21 mouse cellular contexts compared by ENCODE assay signal in genomic region chr8:61909313-61909712, GRCm38 (mm10). TPM values are rescaled to one million over a fixed set of nuclear protein-coding genes. Genes with fewer than 3 reads are reported as not detected.
DNase-seq lines count a peak whose midpoint lies in the region; ATAC-seq and TF ChIP-seq lines count a peak whose summit lies in the region.
"Had no signal": no experiment of that assay in that cellular context is flagged by ENCODE, and none has a peak within 500 bp of the region (broad histone marks: within the 10 kb centered on the region; RNA-seq: fewer than 3 reads in every experiment).

No protein-coding gene starts in this region.

- H3K36me3 ChIP-seq in heart, embryonic 12.5 days = no peaks in the 10 kb centered on the region
- no peaks in the 10 kb centered on the region for H3K36me3 ChIP-seq in heart, embryonic 15.5 days
- no peaks in the 10 kb centered on the region for H3K36me3 ChIP-seq in myocyte (ENCODE audit: control insufficient read depth, insufficient read depth)
- no peaks in the 10 kb centered on the region for H3K36me3 ChIP-seq in forebrain, embryonic 16.5 days (ENCODE audit: control insufficient read depth, insufficient read depth)
- H3K36me3 ChIP-seq: embryonic facial prominence, embryonic 12.5 days; hindbrain, embryonic 13.5 days; liver, embryonic 13.5 days; lung, embryonic 15.5 days; midbrain, embryonic 15.5 days; neural tube, embryonic 15.5 days had no signal

- H3K27ac ChIP-seq in heart, embryonic 12.5 days (ENCODE audit: poor library complexity, severe bottlenecking) = peak overlapping the region; percentile 87
- peak overlapping the region; percentile 81 for H3K27ac ChIP-seq in bone marrow macrophage, adult 2 months (ENCODE audit: insufficient read depth, low read depth, low read length)
- peak overlapping the region; percentile 90 for H3K27ac ChIP-seq in heart, embryonic 15.5 days
- H3K27ac ChIP-seq in forebrain, embryonic 16.5 days (ENCODE audit: low read length) = no peak overlapping the region
- H3K27ac ChIP-seq: embryonic facial prominence, embryonic 12.5 days; hindbrain, embryonic 13.5 days; liver, embryonic 13.5 days; lung, embryonic 15.5 days; midbrain, embryonic 15.5 days; neural tube, embryonic 15.5 days had no signal

- no peak for TF ChIP-seq CTCF in bone marrow macrophage, adult 2 months (IDR thresholded peaks at IDR 0.05; ENCODE audit: low read depth, low read length)

- intact Hi-C loops in heart, postnatal 14 days (cut with DNase I) = no loop called here
- intact Hi-C loops in left cerebral cortex, postnatal 10 days (cut with DNase I) = no loop called here

- H3K4me1 ChIP-seq in heart, embryonic 12.5 days (replicated peaks) = peaks cover 24% of the 10 kb centered on the region
- H3K4me1 ChIP-seq in bone marrow macrophage, adult 2 months (ENCODE audit: control insufficient read depth, insufficient read depth, low read length) = peaks cover 37% of the 10 kb centered on the region
- peaks cover 28% of the 10 kb centered on the region for H3K4me1 ChIP-seq in heart, embryonic 15.5 days (replicated peaks)
- H3K4me1 ChIP-seq in forebrain, embryonic 16.5 days (replicated peaks; ENCODE audit: control insufficient read depth, insufficient read depth, low read length) = no peaks in the 10 kb centered on the region
- H3K4me1 ChIP-seq: embryonic facial prominence, embryonic 12.5 days; hindbrain, embryonic 13.5 days; liver, embryonic 13.5 days; midbrain, embryonic 15.5 days; neural tube, embryonic 15.5 days had no signal

- H3K4me3 ChIP-seq in heart, embryonic 12.5 days = no peak overlapping the region
- no peak overlapping the region for H3K4me3 ChIP-seq in bone marrow macrophage, adult 2 months (ENCODE audit: insufficient read depth, low read length)
- H3K4me3 ChIP-seq in heart, embryonic 15.5 days = no peak overlapping the region
- H3K4me3 ChIP-seq in myocyte = no peak overlapping the region
- no peak overlapping the region for H3K4me3 ChIP-seq in forebrain, embryonic 16.5 days (replicated peaks; ENCODE audit: low read length)
- H3K4me3 ChIP-seq: embryonic facial prominence, embryonic 12.5 days; hindbrain, embryonic 13.5 days; liver, embryonic 13.5 days; lung, embryonic 15.5 days; midbrain, embryonic 15.5 days; neural tube, embryonic 15.5 days had no signal

- H3K4me2 ChIP-seq in heart, embryonic 12.5 days = peak overlapping the region; percentile 28
- H3K4me2 ChIP-seq in heart, embryonic 15.5 days = peak overlapping the region; percentile 53
- peak overlapping the region; percentile 28 for H3K4me2 ChIP-seq in myocyte (ENCODE audit: low read depth)
- no peak overlapping the region for H3K4me2 ChIP-seq in forebrain, embryonic 16.5 days (ENCODE audit: low read length)
- H3K4me2 ChIP-seq: embryonic facial prominence, embryonic 12.5 days; hindbrain, embryonic 13.5 days; liver, embryonic 13.5 days; midbrain, embryonic 15.5 days; neural tube, embryonic 15.5 days had no signal

- H3K9ac ChIP-seq in heart, embryonic 12.5 days = no peak overlapping the region
- H3K9ac ChIP-seq in heart, embryonic 15.5 days = no peak overlapping the region
- H3K9ac ChIP-seq in forebrain, embryonic 16.5 days (replicated peaks; ENCODE audit: low read depth, low read length) = no peak overlapping the region
- H3K9ac ChIP-seq: embryonic facial prominence, embryonic 12.5 days; forebrain, postnatal 0 days; hindbrain, embryonic 13.5 days; liver, embryonic 13.5 days; lung, embryonic 15.5 days; midbrain, embryonic 15.5 days; neural tube, embryonic 15.5 days had no signal

- no peak overlapping the region for H3ac ChIP-seq in myocyte (ENCODE audit: control insufficient read depth, insufficient read length)

- TF ChIP-seq POLR2A in bone marrow macrophage, adult 2 months (IDR thresholded peaks at IDR 0.05; ENCODE audit: borderline replicate concordance, low read depth, low read length) = no peak
- no peak for TF ChIP-seq POLR2A in myocyte (IDR thresholded peaks at IDR 0.05; ENCODE audit: insufficient read length, low read depth)

- no peaks in the 10 kb centered on the region for H3K9me3 ChIP-seq in heart, embryonic 12.5 days (replicated peaks)
- H3K9me3 ChIP-seq in heart, embryonic 15.5 days (replicated peaks) = no peaks in the 10 kb centered on the region
- H3K9me3 ChIP-seq in forebrain, embryonic 16.5 days (ENCODE audit: control insufficient read depth, low read length) = no peaks in the 10 kb centered on the region
- H3K9me3 ChIP-seq: embryonic facial prominence, embryonic 12.5 days; hindbrain, embryonic 13.5 days; liver, embryonic 13.5 days; lung, embryonic 15.5 days; midbrain, embryonic 15.5 days; neural tube, embryonic 15.5 days had no signal

- no peak for ATAC-seq in heart, embryonic 12.5 days (ENCODE audit: insufficient number of reproducible peaks, low FRiP score)
- ATAC-seq in heart, embryonic 15.5 days (replicated peaks; ENCODE audit: insufficient number of reproducible peaks, insufficient read depth, low FRiP score, low read depth) = no peak
- ATAC-seq in forebrain, embryonic 16.5 days = no peak
- ATAC-seq: forebrain, postnatal 0 days; inflammation-experienced regulatory T-cells, adult 6 months; midbrain, embryonic 15.5 days had no signal

- H3K79me2 ChIP-seq in myocyte (ENCODE audit: control insufficient read depth, insufficient read depth) = no peaks in the 10 kb centered on the region

- no peak for DNase-seq in heart, postnatal 14 days
- DNase-seq in left cerebral cortex, postnatal 10 days (ENCODE audit: extremely low spot score in 1 of 2, low spot score in 2 of 2) = no peak
- DNase-seq: cerebellum, adult 2 months; forebrain, postnatal 0 days; kidney, postnatal 36 days; liver, embryonic 13.5 days; right cerebral cortex, postnatal 14 days; thymus, adult 18-20 months; thymus, postnatal 4 days had no signal

- 52% methylated on average over 3 of the region's 3 CpGs for WGBS in heart, embryonic 12.5 days
- 45% methylated on average over 3 of the region's 3 CpGs for WGBS in heart, embryonic 15.5 days
- WGBS in forebrain, embryonic 16.5 days = 82% methylated on average over 3 of the region's 3 CpGs

- no peaks in the 10 kb centered on the region for H3K27me3 ChIP-seq in heart, embryonic 12.5 days (replicated peaks)
- no peaks in the 10 kb centered on the region for H3K27me3 ChIP-seq in heart, embryonic 15.5 days
- H3K27me3 ChIP-seq in myocyte (ENCODE audit: control insufficient read depth, insufficient read depth, insufficient read length) = no peaks in the 10 kb centered on the region
- no peaks in the 10 kb centered on the region for H3K27me3 ChIP-seq in forebrain, embryonic 16.5 days (replicated peaks; ENCODE audit: control insufficient read depth, insufficient read depth, low read length)
- H3K27me3 ChIP-seq: embryonic facial prominence, embryonic 12.5 days; hindbrain, embryonic 13.5 days; liver, embryonic 13.5 days; lung, embryonic 15.5 days; midbrain, embryonic 15.5 days; neural tube, embryonic 15.5 days had no signal

TF ChIP-seq in myocyte, 11 proteins besides CTCF, POLR2A, EP300 and RAD21:
- TF ChIP-seq USF1 (IDR thresholded peaks at IDR 0.05; ENCODE audit: low read depth) (no peak), POLR2AphosphoS2 (IDR thresholded peaks at IDR 0.05; ENCODE audit: insufficient read length, low read depth) (no peak), E2F4 (IDR thresholded peaks at IDR 0.05; ENCODE audit: insufficient read depth) (no peak), REST (IDR thresholded peaks at IDR 0.05; ENCODE audit: insufficient read depth, insufficient read length) (no peak), TCF3 (IDR thresholded peaks at IDR 0.05; ENCODE audit: insufficient read length, low read depth) (no peak), TCF12 (IDR thresholded peaks at IDR 0.05; ENCODE audit: insufficient read depth, poor library complexity, severe bottlenecking) (no peak), CEBPB (IDR thresholded peaks at IDR 0.05; ENCODE audit: insufficient read depth, poor library complexity, severe bottlenecking) (no peak)

RNA-seq across cellular contexts. Expression of gene Palld, which starts 6.8 kb away (rescaled TPM):
- polyA plus RNA-seq in heart, embryonic 12.5 days (2016; fragmentation: Nextera tagmentation; extraction: Ambion mirVana) = 208 and 231 TPM in 2 replicates
- total RNA-seq in heart, postnatal 14 days (2021) = 100 to 1,000 TPM; 263 to 269 TPM
- 6.4 and 6.9 TPM in 2 replicates for polyA plus RNA-seq in bone marrow macrophage, adult 2 months (2012; ENCODE audit: insufficient read depth, insufficient read length, missing spikeins)
- polyA plus RNA-seq in heart, embryonic 15.5 days (2015; fragmentation: Nextera tagmentation; extraction: Ambion mirVana) = 173 and 181 TPM in 2 replicates
- polyA plus RNA-seq in myocyte (2012; fragmentation: generic; extraction: Trizol) = 52.4 TPM
- 1 to 10 TPM; 5.2 to 6.8 TPM for total RNA-seq in left cerebral cortex, postnatal 10 days (2021)
- 16.5 and 16.8 TPM in 2 replicates for polyA plus RNA-seq in forebrain, embryonic 16.5 days (2015; fragmentation: Nextera tagmentation; extraction: Ambion mirVana)

RNA-seq across cellular contexts. Expression of gene Ddx60, which starts 18.6 kb away (rescaled TPM):
- polyA plus RNA-seq in heart, embryonic 12.5 days (2016; fragmentation: Nextera tagmentation; extraction: Ambion mirVana) = 2.0 and 2.6 TPM in 2 replicates
- 1 to 10 TPM in 1 of 2 experiments, under 1 TPM in 1; 1.00 to 1.7 TPM for total RNA-seq in heart, postnatal 14 days (2021)
- 27.2 and 28.5 TPM in 2 replicates for polyA plus RNA-seq in bone marrow macrophage, adult 2 months (2012; ENCODE audit: insufficient read depth, insufficient read length, missing spikeins)
- polyA plus RNA-seq in heart, embryonic 15.5 days (2015; fragmentation: Nextera tagmentation; extraction: Ambion mirVana) = 2.1 and 2.7 TPM in 2 replicates
- polyA plus RNA-seq in myocyte (2012; fragmentation: generic; extraction: Trizol) = 0.04 TPM
- under 1 TPM; 0.09 to 0.34 TPM for total RNA-seq in left cerebral cortex, postnatal 10 days (2021)
- 0.11 and 0.33 TPM in 2 replicates for polyA plus RNA-seq in forebrain, embryonic 16.5 days (2015; fragmentation: Nextera tagmentation; extraction: Ambion mirVana)
- polyA plus RNA-seq: limb, embryonic 11.5 days had no signal
